Mouse (Mus musculus) forebrain, embryonic 14.5 days (tissue): ENCODE data around the gene Fam43a. TPM values are rescaled to one million over a fixed set of nuclear protein-coding genes. Genes with fewer than 3 reads are reported as not detected.

Experiments used
- ATAC-seq: fragments of 200-750 bp; cut with Nextera tagmentation; 2 replicates; pipeline ENCODE4 v1.8.0; 2017; ENCODE audit warnings: mild to moderate bottlenecking, moderate library complexity
- DNase-seq: peaks from one replicate; pipeline ENCODE4 v3.0.0-alpha.2; 2015; ENCODE audit warnings: low spot score
- H3K27ac ChIP-seq: fragments of 300-500 bp; sonication (generic); 2 replicates; pipeline ENCODE4 v1.5.1; 2014; ENCODE audit warnings: low read depth, mild to moderate bottlenecking, control low read depth, low read length, moderate library complexity
- H3K27me3 ChIP-seq: fragments of 300-500 bp; sonication (generic); replicated peaks from 2 replicates; pipeline ENCODE4 v1.6.1; 2014; ENCODE audit warnings: low read length, control low read depth, mixed read lengths; ENCODE audit not compliant: control insufficient read depth, insufficient read depth
- H3K36me3 ChIP-seq: fragments of 300-500 bp; sonication (generic); 2 replicates; pipeline ENCODE4 v1.6.1; 2014; ENCODE audit warnings: low read length, control low read depth; ENCODE audit not compliant: control insufficient read depth, insufficient read depth
- H3K4me1 ChIP-seq: fragments of 300-500 bp; sonication (generic); 2 replicates; pipeline ENCODE4 v1.6.1; 2014; ENCODE audit warnings: antibody characterized with exemption, low read length, control low read depth; ENCODE audit not compliant: control insufficient read depth, insufficient read depth
- H3K4me2 ChIP-seq: fragments of 300-500 bp; sonication (generic); 2 replicates; pipeline ENCODE4 v1.6.1; 2014; ENCODE audit warnings: mild to moderate bottlenecking, control low read depth, low read length
- H3K4me3 ChIP-seq: fragments of 300-500 bp; sonication (generic); 2 replicates; pipeline ENCODE4 v1.5.1; 2014; ENCODE audit warnings: low read depth, low read length, control low read depth
- H3K9ac ChIP-seq: fragments of 300-500 bp; sonication (generic); 2 replicates; pipeline ENCODE4 v1.6.1; 2014; ENCODE audit warnings: mild to moderate bottlenecking, low read length, control low read depth, moderate library complexity
- H3K9me3 ChIP-seq: fragments of 300-500 bp; sonication (generic); replicated peaks from 2 replicates; pipeline ENCODE4 v1.6.1; 2016; ENCODE audit warnings: low read length, control low read depth, mixed read lengths; ENCODE audit not compliant: control insufficient read depth
- WGBS: fragments of 180-500 bp; shearing (Covaris S2); extraction: QIAGEN DNeasy Blood & Tissue Kit; methylation state at CpG from one replicate; pipeline ENCODE4 v1.1.7; 2014; 5-methylcytosine and 5-hydroxymethylcytosine counted together
- polyA plus RNA-seq: library from polyadenylated mRNA; unstranded; fragments of >200 nt; fragmentation: Nextera tagmentation; extraction: Ambion mirVana; gene quantifications from 2 replicates; pipeline ENCODE4 v1.2.1, GENCODE M21; 2014

Fam43a gene
- polyA plus RNA-seq, 1 experiment from 2014 or later = 6.1 TPM

- no peak overlapping the region for H3K4me3 ChIP-seq
- ATAC-seq = no peak
These were observed 29.4 kb upstream of the Fam43a start for GRCm38 (mm10) chr16:30570173-30570572.

GRCm38 (mm10) chr16:30571378-30571777 is 28.1 kb upstream of the Fam43a start:
- DNase-seq (no peak), ATAC-seq (no peak)
- Histone ChIP-seq H3K9me3 (no peaks in the 10 kb centered on the region), H3K9ac (no peak overlapping the region), H3K27ac (no peak overlapping the region), H3K36me3 (peaks cover 93% of the 10 kb centered on the region), H3K4me3 (no peak overlapping the region), H3K27me3 (no peaks in the 10 kb centered on the region), H3K4me1 (no peaks in the 10 kb centered on the region), H3K4me2 (no peak overlapping the region)
- 96% methylated on average over 5 of the region's 5 CpGs for WGBS

More at GRCm38 (mm10) chr16:30570173-30570572, 29.4 kb upstream of the Fam43a start:
- 93% methylated on average over 4 of the region's 4 CpGs for WGBS
- Histone ChIP-seq H3K4me2 (no peak overlapping the region), H3K27ac (no peak overlapping the region), H3K9me3 (no peaks in the 10 kb centered on the region), H3K36me3 (peaks cover 90% of the 10 kb centered on the region), H3K4me1 (no peaks in the 10 kb centered on the region), H3K27me3 (no peaks in the 10 kb centered on the region), H3K9ac (no peak overlapping the region)
- DNase-seq = no peak

GRCm38 (mm10) chr16:30572239-30572638 is 27.3 kb upstream of the Fam43a start:
- DNase-seq = no peak

GRCm38 (mm10) chr16:30575815-30576214 is 23.7 kb upstream of the Fam43a start:
- Histone ChIP-seq H3K36me3 (peaks cover 94% of the 10 kb centered on the region), H3K4me3 (no peak overlapping the region), H3K27ac (no peak overlapping the region), H3K9ac (no peak overlapping the region), H3K27me3 (no peaks in the 10 kb centered on the region), H3K9me3 (no peaks in the 10 kb centered on the region), H3K4me2 (no peak overlapping the region), H3K4me1 (no peaks in the 10 kb centered on the region)
- 91% methylated on average over 7 of the region's 7 CpGs for WGBS
- DNase-seq (no peak), ATAC-seq (no peak)

More at GRCm38 (mm10) chr16:30572239-30572638, 27.3 kb upstream of the Fam43a start:
- WGBS = 20% methylated on average over 4 of the region's 4 CpGs
- no peaks in the 10 kb centered on the region for H3K9me3 ChIP-seq
- H3K36me3 ChIP-seq = peaks cover 93% of the 10 kb centered on the region
- H3K9ac ChIP-seq = no peak overlapping the region
- H3K27ac ChIP-seq = no peak overlapping the region
- H3K27me3 ChIP-seq = no peaks in the 10 kb centered on the region
- no peak overlapping the region for H3K4me2 ChIP-seq
- no peaks in the 10 kb centered on the region for H3K4me1 ChIP-seq
- ATAC-seq = no peak
- H3K4me3 ChIP-seq = no peak overlapping the region

GRCm38 (mm10) chr16:30576392-30576791 is 23.1 kb upstream of the Fam43a start:
- no peaks in the 10 kb centered on the region for H3K4me1 ChIP-seq
- H3K9ac ChIP-seq = no peak overlapping the region
- 90% methylated on average over 1 of the region's 1 CpGs for WGBS
- no peak overlapping the region for H3K27ac ChIP-seq
- ATAC-seq (no peak), DNase-seq (peak; percentile 10)
- H3K4me2 ChIP-seq = no peak overlapping the region
- H3K36me3 ChIP-seq = peaks cover 94% of the 10 kb centered on the region
- no peaks in the 10 kb centered on the region for H3K9me3 ChIP-seq
- H3K27me3 ChIP-seq = no peaks in the 10 kb centered on the region
- H3K4me3 ChIP-seq = no peak overlapping the region

GRCm38 (mm10) chr16:30580765-30581164 is 18.8 kb upstream of the Fam43a start:
- no peak overlapping the region for H3K27ac ChIP-seq
- no peak for DNase-seq
- H3K4me1 ChIP-seq = no peaks in the 10 kb centered on the region
- no peak overlapping the region for H3K9ac ChIP-seq
- no peaks in the 10 kb centered on the region for H3K9me3 ChIP-seq
- no peak overlapping the region for H3K4me3 ChIP-seq
- H3K36me3 ChIP-seq = peaks cover 96% of the 10 kb centered on the region
- WGBS = 91% methylated on average over 5 of the region's 5 CpGs
- ATAC-seq = no peak
- H3K27me3 ChIP-seq = no peaks in the 10 kb centered on the region
- no peak overlapping the region for H3K4me2 ChIP-seq

GRCm38 (mm10) chr16:30586935-30587493 is 12.5 kb upstream of the Fam43a start:
- Histone ChIP-seq H3K36me3 (peaks cover 34% of the 10 kb centered on the region), H3K27me3 (0 out of 2 replicates have a peak, but pooled peaks cover 3% of the 10 kb centered on the region), H3K4me3 (peak overlapping the region; percentile 90), H3K4me1 (0 out of 2 replicates have a peak, but pooled peaks cover 3% of the 10 kb centered on the region), H3K27ac (no peak overlapping the region; the same call in 1 of the 2 replicates), H3K9ac (peak overlapping the region; percentile 79), H3K4me2 (peak overlapping the region; percentile 93), H3K9me3 (no peaks in the 10 kb centered on the region)
- no peak for DNase-seq
- 2% methylated on average over 19 of the region's 19 CpGs for WGBS
- ATAC-seq = peak; percentile 51; the same call in 1 of the 2 replicates

GRCm38 (mm10) chr16:30587494-30588327 is 11.8 kb upstream of the Fam43a start, which contains the start of gene Lsg1:
TSS of gene Lsg1 (minus strand) at chr16:30587592.
- ATAC-seq (peak; percentile 96), DNase-seq (peak; percentile 97)
- Histone ChIP-seq H3K4me3 (peak within 1 kb of the TSS; percentile 90), H3K4me1 (0 out of 2 replicates have a peak, but pooled peaks cover 3% of the 10 kb centered on the region), H3K27me3 (0 out of 2 replicates have a peak, but pooled peaks cover 3% of the 10 kb centered on the region), H3K9me3 (no peaks in the 10 kb centered on the region), H3K27ac (peak within 1 kb of the TSS; percentile 63; the same call in 1 of the 2 replicates), H3K36me3 (peaks cover 27% of the 10 kb centered on the region), H3K9ac (peak within 1 kb of the TSS; percentile 79), H3K4me2 (peak within 1 kb of the TSS; percentile 93)
- 3% methylated on average over 35 of the region's 35 CpGs for WGBS
